Mouse (Mus musculus) spleen, adult 2 months (tissue): ENCODE data around the gene Kat2b.

Source experiments
- CTCF ChIP-seq: fragments of 200-500 bp; IDR thresholded peaks from 2 replicates; pipeline ENCODE4 v1.5.1; 2011; ENCODE audit warnings: mild to moderate bottlenecking, inconsistent platforms; ENCODE audit not compliant: insufficient read depth, insufficient read length, insufficient replicate concordance; ENCODE audit errors: extremely low read depth
- POLR2A ChIP-seq: fragments of 200-500 bp; IDR thresholded peaks from 2 replicates; pipeline ENCODE4 v1.6.1; 2011; ENCODE audit warnings: low read depth, low read length, inconsistent platforms

GRCm38 (mm10) chr17:53543591-53544324 is 22.9 kb upstream of the Kat2b start:
- TF ChIP-seq CTCF (no peak), POLR2A (no peak)
